Mouse (Mus musculus): ENCODE data around the gene 2310022B05Rik. TPM values are rescaled to one million over a fixed set of nuclear protein-coding genes. Genes with fewer than 3 reads are reported as not detected.

2310022B05Rik gene
- 32.0 and 32.1 TPM in 2 replicates for polyA plus RNA-seq (2016; fragmentation: Nextera tagmentation; extraction: Ambion mirVana)

DNA sequence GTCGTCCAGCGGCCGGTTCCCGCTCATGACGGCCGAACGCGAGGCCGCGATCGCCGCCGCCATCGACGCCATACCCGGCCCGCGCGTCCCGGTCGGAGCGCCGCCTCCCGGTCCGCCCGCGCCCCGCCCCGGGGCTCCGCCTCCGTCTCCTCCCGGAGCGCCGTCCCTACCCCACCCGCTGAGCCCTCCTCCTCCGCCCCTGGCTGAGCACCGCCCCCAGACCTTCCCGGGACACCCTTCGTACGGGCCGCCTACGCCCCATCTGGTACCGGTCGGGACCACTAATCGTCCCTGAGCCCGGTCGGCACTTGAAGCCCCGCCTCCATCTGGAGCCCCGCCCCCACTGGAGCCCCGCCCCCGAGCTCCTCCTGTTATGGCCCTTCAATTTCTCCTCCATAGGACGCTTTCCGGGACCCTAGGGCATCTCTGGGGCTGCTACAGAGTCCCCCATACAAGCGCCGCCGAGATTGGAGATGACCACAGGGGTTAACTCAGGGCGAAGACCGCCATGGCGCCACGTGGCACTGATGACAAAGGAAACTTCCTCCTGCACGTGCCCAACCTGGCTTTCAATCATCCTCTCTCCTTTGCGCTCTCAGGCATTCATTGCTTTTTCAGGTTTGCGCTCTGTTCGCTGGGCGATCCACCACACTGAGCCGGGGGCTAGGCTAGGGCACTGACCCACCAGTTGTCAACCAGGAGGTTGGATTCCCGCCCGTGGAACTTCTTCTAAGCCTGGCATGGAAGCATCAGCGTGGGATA, at the start of gene 2310022B05Rik:
2310022B05Rik (minus strand) TSS at position 258 of the 762 bp plus-strand sequence.
- Histone ChIP-seq H3K27ac (peak within 1 kb of the TSS; percentile 90), H3K27me3 (no peaks in the 10 kb centered on the region), H3K9me3 (no peaks in the 10 kb centered on the region), H3K4me3 (peak within 1 kb of the TSS; percentile 93), H3K36me3 (no peaks in the 10 kb centered on the region), H3K4me1 (peaks cover 42% of the 10 kb centered on the region), H3K4me2 (replicated peaks) (peak within 1 kb of the TSS; percentile 77), H3K9ac (peak within 1 kb of the TSS; percentile 95)
- ATAC-seq (ENCODE audit: insufficient number of reproducible peaks, insufficient read depth, low FRiP score, low TSS enrichment), result peak; percentile 93
- WGBS, result 1% methylated on average over 68 of the region's 69 CpGs

GRCm38 (mm10) chr8:124705823-124706222, 42.7 kb upstream of the 2310022B05Rik start:
- no peak overlapping the region for H3K27ac ChIP-seq
- ATAC-seq (ENCODE audit: insufficient number of reproducible peaks, insufficient read depth, low FRiP score, low TSS enrichment), result no peak
- H3K9ac ChIP-seq, result no peak overlapping the region
- no peaks in the 10 kb centered on the region for H3K4me1 ChIP-seq
- no peaks in the 10 kb centered on the region for H3K9me3 ChIP-seq
- H3K4me2 ChIP-seq (replicated peaks), result no peak overlapping the region
- 96% methylated on average over 8 of the region's 8 CpGs for WGBS
- H3K27me3 ChIP-seq, result no peaks in the 10 kb centered on the region
- peaks cover 56% of the 10 kb centered on the region for H3K36me3 ChIP-seq
- H3K4me3 ChIP-seq, result no peak overlapping the region

- no peaks in the 10 kb centered on the region for H3K27me3 ChIP-seq
- no peak overlapping the region for H3K9ac ChIP-seq
- H3K4me1 ChIP-seq, result no peaks in the 10 kb centered on the region
- no peak overlapping the region for H3K4me2 ChIP-seq (replicated peaks)
- no peak overlapping the region for H3K4me3 ChIP-seq
- no peak for ATAC-seq (ENCODE audit: insufficient number of reproducible peaks, insufficient read depth, low FRiP score, low TSS enrichment)
- H3K27ac ChIP-seq, result no peak overlapping the region
- H3K9me3 ChIP-seq, result no peaks in the 10 kb centered on the region
- H3K36me3 ChIP-seq, result peaks cover 57% of the 10 kb centered on the region
- WGBS, result 90% methylated on average over 4 of the region's 4 CpGs
Observed at GRCm38 (mm10) chr8:124704376-124704775, 41.2 kb upstream of the 2310022B05Rik start.

DNA sequence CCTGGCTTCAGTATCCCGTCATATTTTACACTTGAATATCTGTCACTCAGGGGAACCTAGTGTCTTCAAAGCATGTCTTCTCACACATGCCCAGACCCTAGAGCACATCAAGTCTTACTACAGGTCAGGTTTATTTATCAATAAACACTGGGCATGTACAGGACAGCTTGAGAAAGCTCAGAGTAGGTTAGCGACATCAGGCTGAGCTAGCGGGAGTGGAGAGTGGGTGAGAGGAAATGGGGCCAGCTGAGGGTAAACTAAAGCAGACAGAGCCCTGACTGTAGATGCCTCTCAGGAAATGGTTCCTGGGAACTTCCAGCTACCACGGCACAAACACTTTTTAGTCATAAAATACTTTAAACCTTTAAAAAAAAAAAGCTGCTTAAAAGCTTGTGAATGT, 40.4 kb upstream of the 2310022B05Rik start:
- H3K4me1 ChIP-seq, result no peaks in the 10 kb centered on the region
- no peaks in the 10 kb centered on the region for H3K9me3 ChIP-seq
- H3K27me3 ChIP-seq, result no peaks in the 10 kb centered on the region
- no peak overlapping the region for H3K9ac ChIP-seq
- H3K4me3 ChIP-seq, result no peak overlapping the region
- 77% methylated on average over 4 of the region's 4 CpGs for WGBS
- no peak overlapping the region for H3K4me2 ChIP-seq (replicated peaks)
- no peak for ATAC-seq (ENCODE audit: insufficient number of reproducible peaks, insufficient read depth, low FRiP score, low TSS enrichment)
- H3K36me3 ChIP-seq, result peaks cover 49% of the 10 kb centered on the region
- no peak overlapping the region for H3K27ac ChIP-seq

- Histone ChIP-seq H3K9me3 (no peaks in the 10 kb centered on the region), H3K36me3 (peaks cover 55% of the 10 kb centered on the region), H3K27me3 (no peaks in the 10 kb centered on the region), H3K4me3 (no peak overlapping the region), H3K27ac (no peak overlapping the region), H3K4me1 (no peaks in the 10 kb centered on the region), H3K4me2 (replicated peaks) (no peak overlapping the region), H3K9ac (no peak overlapping the region)
- no peak for ATAC-seq (ENCODE audit: insufficient number of reproducible peaks, insufficient read depth, low FRiP score, low TSS enrichment)
- 86% methylated on average over 3 of the region's 3 CpGs for WGBS
Observed at GRCm38 (mm10) chr8:124702183-124702582, 39.0 kb upstream of the 2310022B05Rik start.

GRCm38 (mm10) chr8:124701023-124701422, 37.9 kb upstream of the 2310022B05Rik start:
- peaks cover 52% of the 10 kb centered on the region for H3K36me3 ChIP-seq

GRCm38 (mm10) chr8:124700271-124700670, 37.1 kb upstream of the 2310022B05Rik start:
- Histone ChIP-seq H3K4me2 (replicated peaks) (no peak overlapping the region), H3K9ac (no peak overlapping the region), H3K4me3 (no peak overlapping the region), H3K4me1 (no peaks in the 10 kb centered on the region), H3K27ac (no peak overlapping the region), H3K36me3 (peaks cover 49% of the 10 kb centered on the region), H3K27me3 (no peaks in the 10 kb centered on the region), H3K9me3 (no peaks in the 10 kb centered on the region)
- no peak for ATAC-seq (ENCODE audit: insufficient number of reproducible peaks, insufficient read depth, low FRiP score, low TSS enrichment)
- WGBS, result 86% methylated on average over 5 of the region's 5 CpGs

More at GRCm38 (mm10) chr8:124701023-124701422, 37.9 kb upstream of the 2310022B05Rik start:
- Histone ChIP-seq H3K27me3 (no peaks in the 10 kb centered on the region), H3K9me3 (no peaks in the 10 kb centered on the region), H3K4me3 (no peak overlapping the region), H3K4me1 (no peaks in the 10 kb centered on the region), H3K9ac (no peak overlapping the region), H3K27ac (no peak overlapping the region), H3K4me2 (replicated peaks) (no peak overlapping the region)
- 87% methylated on average over 9 of the region's 9 CpGs for WGBS
- no peak for ATAC-seq (ENCODE audit: insufficient number of reproducible peaks, insufficient read depth, low FRiP score, low TSS enrichment)

- H3K4me2 ChIP-seq (replicated peaks), result no peak overlapping the region
- H3K27me3 ChIP-seq, result no peaks in the 10 kb centered on the region
- H3K4me3 ChIP-seq, result no peak overlapping the region
- no peak for ATAC-seq (ENCODE audit: insufficient number of reproducible peaks, insufficient read depth, low FRiP score, low TSS enrichment)
- 90% methylated on average over 22 of the region's 22 CpGs for WGBS
- H3K9ac ChIP-seq, result no peak overlapping the region
- H3K36me3 ChIP-seq, result peaks cover 57% of the 10 kb centered on the region
- no peak overlapping the region for H3K27ac ChIP-seq
- no peaks in the 10 kb centered on the region for H3K9me3 ChIP-seq
- no peaks in the 10 kb centered on the region for H3K4me1 ChIP-seq
Observed at GRCm38 (mm10) chr8:124695424-124696100, 32.4 kb upstream of the 2310022B05Rik start.

GRCm38 (mm10) chr8:124691706-124692105, 28.5 kb upstream of the 2310022B05Rik start:
- Histone ChIP-seq H3K36me3 (peaks cover 46% of the 10 kb centered on the region), H3K4me2 (replicated peaks) (no peak overlapping the region), H3K9ac (no peak overlapping the region), H3K27ac (no peak overlapping the region), H3K27me3 (no peaks in the 10 kb centered on the region), H3K9me3 (no peaks in the 10 kb centered on the region), H3K4me1 (no peaks in the 10 kb centered on the region), H3K4me3 (no peak overlapping the region)
- WGBS, result 91% methylated on average over 4 of the region's 4 CpGs
- ATAC-seq (ENCODE audit: insufficient number of reproducible peaks, insufficient read depth, low FRiP score, low TSS enrichment), result no peak

DNA sequence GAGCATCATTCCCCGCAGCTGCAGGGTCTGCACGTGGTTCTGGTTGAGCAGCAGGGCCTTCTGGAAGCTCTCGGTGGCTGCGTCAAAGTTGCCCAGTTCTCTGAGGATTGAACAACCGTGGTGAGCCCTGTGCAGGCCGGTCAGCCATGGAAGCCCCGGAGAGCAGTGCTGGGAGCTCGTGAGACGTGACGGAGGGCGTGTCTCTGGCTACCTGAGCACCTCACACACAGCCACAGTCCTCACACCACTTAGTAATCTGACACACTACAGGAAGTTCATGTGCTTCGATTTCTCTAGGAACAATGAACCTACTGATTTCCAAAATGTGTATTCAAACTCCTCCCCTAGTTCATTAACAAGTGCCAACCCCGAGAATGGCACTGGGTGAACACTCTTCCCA, 25.7 kb upstream of the 2310022B05Rik start:
- Histone ChIP-seq H3K4me1 (no peaks in the 10 kb centered on the region), H3K4me3 (no peak overlapping the region), H3K27me3 (no peaks in the 10 kb centered on the region), H3K9me3 (no peaks in the 10 kb centered on the region), H3K4me2 (replicated peaks) (no peak overlapping the region), H3K27ac (no peak overlapping the region), H3K36me3 (peaks cover 43% of the 10 kb centered on the region), H3K9ac (no peak overlapping the region)
- 88% methylated on average over 13 of the region's 13 CpGs for WGBS
- no peak for ATAC-seq (ENCODE audit: insufficient number of reproducible peaks, insufficient read depth, low FRiP score, low TSS enrichment)

GRCm38 (mm10) chr8:124682218-124682617, 19.0 kb upstream of the 2310022B05Rik start:
- H3K4me2 ChIP-seq (replicated peaks), result no peak overlapping the region
- H3K4me3 ChIP-seq, result no peak overlapping the region
- ATAC-seq (ENCODE audit: insufficient number of reproducible peaks, insufficient read depth, low FRiP score, low TSS enrichment), result no peak
- H3K36me3 ChIP-seq, result peaks cover 62% of the 10 kb centered on the region
- no peaks in the 10 kb centered on the region for H3K9me3 ChIP-seq
- H3K27me3 ChIP-seq, result no peaks in the 10 kb centered on the region
- 93% methylated on average over 10 of the region's 10 CpGs for WGBS
- no peak overlapping the region for H3K27ac ChIP-seq
- H3K9ac ChIP-seq, result no peak overlapping the region
- H3K4me1 ChIP-seq, result no peaks in the 10 kb centered on the region

GRCm38 (mm10) chr8:124681792-124682157, 18.6 kb upstream of the 2310022B05Rik start:
- WGBS, result 71% methylated on average over 10 of the region's 10 CpGs
- Histone ChIP-seq H3K27ac (no peak overlapping the region), H3K27me3 (no peaks in the 10 kb centered on the region), H3K4me1 (no peaks in the 10 kb centered on the region), H3K9me3 (no peaks in the 10 kb centered on the region), H3K4me3 (no peak overlapping the region), H3K4me2 (replicated peaks) (no peak overlapping the region), H3K36me3 (peaks cover 62% of the 10 kb centered on the region), H3K9ac (no peak overlapping the region)
- ATAC-seq (ENCODE audit: insufficient number of reproducible peaks, insufficient read depth, low FRiP score, low TSS enrichment), result no peak
